ENCODE assay signal across 19 mouse cellular contexts in the genomic region with DNA sequence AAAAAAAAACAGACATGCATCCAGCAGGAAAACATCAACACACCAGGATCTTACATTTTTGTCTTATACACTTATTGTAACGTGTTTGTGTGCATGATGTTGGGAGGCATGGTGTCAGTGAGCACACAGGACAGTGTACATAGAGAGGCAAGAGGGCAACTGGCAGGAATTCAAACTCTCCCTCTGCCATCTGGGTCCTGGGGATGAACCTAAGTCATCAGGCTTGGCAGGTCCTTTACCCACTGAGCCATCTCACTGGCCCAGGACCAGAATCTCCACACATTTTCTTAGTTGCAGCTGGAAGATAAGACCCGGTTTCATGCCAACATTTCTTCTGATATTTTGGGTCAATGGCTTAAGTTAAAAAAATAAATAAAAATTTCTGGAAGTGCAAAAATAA.
A peak's percentile ranks its signal among the peaks of the same experiment; 100 is the strongest.
DNase-seq lines count a peak whose midpoint lies in the region; ATAC-seq and TF ChIP-seq lines count a peak whose summit lies in the region.
"Had no signal": no experiment of that assay in that cellular context is flagged by ENCODE, and none has a peak within 500 bp of the region (broad histone marks: within the 10 kb centered on the region; RNA-seq: fewer than 3 reads in every experiment).

No protein-coding gene starts in this region.

- H3K27me3 ChIP-seq in liver, embryonic 11.5 days (replicated peaks; ENCODE audit: control insufficient read depth, insufficient read depth, low read length): no peaks in the 10 kb centered on the region
- H3K27me3 ChIP-seq: embryonic facial prominence, embryonic 15.5 days; intestine, embryonic 15.5 days; limb, embryonic 13.5 days; midbrain, embryonic 15.5 days had no signal

- 69% methylated on average over 2 of the region's 2 CpGs for WGBS in liver, embryonic 11.5 days

- no peak overlapping the region for H3K4me3 ChIP-seq in layer of hippocampus, adult 2 months
- H3K4me3 ChIP-seq in liver, embryonic 11.5 days (ENCODE audit: low read depth, low read length): no peak overlapping the region
- H3K4me3 ChIP-seq: embryonic facial prominence, embryonic 15.5 days; intestine, embryonic 15.5 days; limb, embryonic 13.5 days; midbrain, embryonic 15.5 days had no signal

- H3K9me3 ChIP-seq in liver, embryonic 11.5 days (ENCODE audit: control insufficient read depth, low read length): no peaks in the 10 kb centered on the region
- H3K9me3 ChIP-seq: embryonic facial prominence, embryonic 15.5 days; intestine, embryonic 15.5 days; limb, embryonic 13.5 days; midbrain, embryonic 15.5 days had no signal

- peak overlapping the region; percentile 28; the same call in 1 of the 2 replicates for H3K27ac ChIP-seq in layer of hippocampus, adult 2 months
- H3K27ac ChIP-seq in liver, embryonic 11.5 days (ENCODE audit: low read depth, low read length): no peak overlapping the region
- H3K27ac ChIP-seq: embryonic facial prominence, embryonic 15.5 days; hindbrain, embryonic 14.5 days; intestine, embryonic 15.5 days; limb, embryonic 13.5 days; midbrain, embryonic 15.5 days had no signal

- no peaks in the 10 kb centered on the region for H3K36me3 ChIP-seq in liver, embryonic 11.5 days (ENCODE audit: control insufficient read depth, insufficient read depth, low read length)
- H3K36me3 ChIP-seq: embryonic facial prominence, embryonic 15.5 days; G1E; intestine, embryonic 15.5 days; limb, embryonic 13.5 days; midbrain, embryonic 15.5 days had no signal

- H3K9ac ChIP-seq in liver, embryonic 11.5 days (ENCODE audit: low read depth, low read length): no peak overlapping the region
- H3K9ac ChIP-seq: embryonic facial prominence, embryonic 15.5 days; hindbrain, embryonic 14.5 days; intestine, embryonic 15.5 days; limb, embryonic 13.5 days; midbrain, embryonic 15.5 days had no signal

- no peak overlapping the region for H3K4me2 ChIP-seq in liver, embryonic 11.5 days
- H3K4me2 ChIP-seq: embryonic facial prominence, embryonic 15.5 days; hindbrain, embryonic 14.5 days; intestine, embryonic 15.5 days; limb, embryonic 13.5 days; midbrain, embryonic 15.5 days had no signal

- no peak for TF ChIP-seq CTCF in layer of hippocampus, adult 2 months (conservative IDR thresholded peaks at IDR 0.05)

- no peak for ATAC-seq in liver, embryonic 11.5 days (replicated peaks; ENCODE audit: low FRiP score)
- ATAC-seq: forebrain, embryonic 16.5 days; intestine, embryonic 15.5 days; midbrain, embryonic 15.5 days had no signal

- DNase-seq in adrenal gland, postnatal 25 days: peak; percentile 1
- no peak for DNase-seq in adrenal gland, postnatal 4 days (ENCODE audit: low spot score in 2 of 2)
- no peak for DNase-seq in layer of hippocampus, adult 2 months (ENCODE audit: low spot score in 2 of 2)
- DNase-seq in layer of hippocampus, adult 9-11 months: no peak
- peak; percentile 59 for DNase-seq in cerebellum, adult 11 months
- DNase-seq in cerebellum, postnatal 10 days: peak; percentile 91 to 92
- no peak for DNase-seq in kidney, postnatal 10 days
- DNase-seq in liver, embryonic 11.5 days (ENCODE audit: low spot score): no peak
- DNase-seq: kidney, adult 9 months; kidney, postnatal 4 days; lung, postnatal 14 days; thymus, postnatal 14 days had no signal

- H3K4me1 ChIP-seq in liver, embryonic 11.5 days (replicated peaks; ENCODE audit: control insufficient read depth, insufficient read depth, low read length): no peaks in the 10 kb centered on the region
- H3K4me1 ChIP-seq: embryonic facial prominence, embryonic 15.5 days; intestine, embryonic 15.5 days; limb, embryonic 13.5 days; midbrain, embryonic 15.5 days had no signal

Comparison
In these comparisons a context has a peak if more than half of its experiments do, and no peak if none do; other contexts are left out.
1. DNase-seq: peak in adrenal gland, postnatal 25 days (single experiment), cerebellum, adult 11 months (single experiment) and cerebellum, postnatal 10 days (2 of 2); none in adrenal gland, postnatal 4 days (0 of 2), layer of hippocampus, adult 2 months (0 of 2), layer of hippocampus, adult 9-11 months (single experiment), kidney, postnatal 10 days (single experiment) and liver, embryonic 11.5 days (single experiment).